Mouse (Mus musculus) liver, adult 2 months (tissue): ENCODE data around the gene Rpl38.

Experiments used
- CTCF ChIP-seq: fragments of 200-500 bp; IDR thresholded peaks from 2 replicates; pipeline ENCODE4 v1.5.1; 2011; ENCODE audit warnings: low read depth, low read length, control low read depth
- POLR2A ChIP-seq: fragments of 200-500 bp; IDR thresholded peaks from 2 replicates; pipeline ENCODE4 v1.6.1; 2011; ENCODE audit warnings: low read length, control low read depth; ENCODE audit not compliant: insufficient read depth; ENCODE audit errors: extremely low read depth

DNA sequence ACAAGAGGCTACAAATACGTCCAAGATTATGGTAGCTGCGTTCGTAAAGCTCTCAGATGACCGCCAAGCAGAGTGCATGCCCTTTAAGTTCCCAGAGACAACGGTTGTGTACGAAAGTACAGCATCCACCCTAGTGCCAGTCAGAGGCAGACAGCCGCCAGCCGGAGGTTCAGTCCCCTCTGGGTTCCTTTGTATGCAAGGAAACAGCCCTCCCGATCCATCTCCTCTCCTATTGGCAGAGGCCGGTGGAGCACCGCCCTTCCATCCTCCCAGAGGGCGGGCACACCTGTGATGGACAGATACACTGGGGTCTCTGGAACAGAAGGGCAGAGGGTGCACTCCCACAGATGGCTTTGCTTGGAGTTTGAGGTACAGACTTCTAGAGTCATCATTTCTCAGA is 26.1 kb upstream of the Rpl38 start:
- TF ChIP-seq POLR2A = no peak
- no peak for TF ChIP-seq CTCF
